Mouse (Mus musculus) embryonic facial prominence, embryonic 14.5 days (tissue): ENCODE results near the gene Rnf180. TPM values are rescaled to one million over a fixed set of nuclear protein-coding genes. Genes with fewer than 3 reads are reported as not detected.

ENCODE experiments used
- ATAC-seq: fragments of 200-750 bp; cut with Nextera tagmentation; 2 replicates; pipeline ENCODE4 v1.8.0; 2017; ENCODE audit warnings: low read depth, moderate number of reproducible peaks, moderate TSS enrichment
- DNase-seq: peaks from one replicate; pipeline ENCODE4 v3.0.0-alpha.2; 2015; ENCODE audit warnings: low spot score
- H3K27ac ChIP-seq: fragments of 300-500 bp; sonication (generic); replicated peaks from 2 replicates; pipeline ENCODE4 v1.5.1; 2014; ENCODE audit warnings: low read depth, mild to moderate bottlenecking, low read length, moderate library complexity
- H3K27me3 ChIP-seq: fragments of 300-500 bp; sonication (generic); replicated peaks from 2 replicates; pipeline ENCODE4 v1.6.1; 2014; ENCODE audit warnings: low read length; ENCODE audit not compliant: control insufficient read depth, insufficient read depth
- H3K36me3 ChIP-seq: fragments of 300-500 bp; sonication (generic); 2 replicates; pipeline ENCODE4 v1.6.1; 2014; ENCODE audit warnings: low read length, mixed read lengths; ENCODE audit not compliant: control insufficient read depth, insufficient read depth
- H3K4me1 ChIP-seq: fragments of 300-500 bp; sonication (generic); 2 replicates; pipeline ENCODE4 v1.6.1; 2014; ENCODE audit warnings: antibody characterized with exemption, low read length; ENCODE audit not compliant: control insufficient read depth, insufficient read depth
- H3K4me2 ChIP-seq: fragments of 300-500 bp; sonication (generic); 2 replicates; pipeline ENCODE4 v1.6.1; 2014; ENCODE audit warnings: low read depth, mild to moderate bottlenecking, low read length, moderate library complexity, mixed read lengths
- H3K4me3 ChIP-seq: fragments of 300-500 bp; sonication (generic); 2 replicates; pipeline ENCODE4 v1.5.1; 2014; ENCODE audit warnings: low read depth, mild to moderate bottlenecking, low read length
- H3K9ac ChIP-seq: fragments of 300-500 bp; sonication (generic); 2 replicates; pipeline ENCODE4 v1.6.1; 2014; ENCODE audit warnings: low read depth, mild to moderate bottlenecking, low read length, moderate library complexity, mixed read lengths
- H3K9me3 ChIP-seq: fragments of 300-500 bp; sonication (generic); 2 replicates; pipeline ENCODE4 v1.6.1; 2016; ENCODE audit warnings: low read length; ENCODE audit not compliant: control insufficient read depth
- WGBS: fragments of 180-500 bp; shearing (Covaris S2); extraction: QIAGEN DNeasy Blood & Tissue Kit; methylation state at CpG from one replicate; pipeline ENCODE4 v1.1.7; 2014; 5-methylcytosine and 5-hydroxymethylcytosine counted together
- polyA plus RNA-seq: library from polyadenylated mRNA; unstranded; fragments of >200 nt; fragmentation: Nextera tagmentation; extraction: Ambion mirVana; gene quantifications from 2 replicates; pipeline ENCODE4 v1.2.1, GENCODE M21; 2014

The Rnf180 gene
- polyA plus RNA-seq, 1 experiment from 2014 or later = 6.1 TPM

- H3K36me3 ChIP-seq = no peaks in the 10 kb centered on the region
- H3K4me2 ChIP-seq = no peak overlapping the region
- no peak overlapping the region for H3K27ac ChIP-seq
- 88% methylated on average over 8 of the region's 8 CpGs for WGBS
- no peaks in the 10 kb centered on the region for H3K4me1 ChIP-seq
- H3K9me3 ChIP-seq = peaks cover 12% of the 10 kb centered on the region
- no peak overlapping the region for H3K4me3 ChIP-seq
- ATAC-seq = no peak
- no peak overlapping the region for H3K9ac ChIP-seq
- no peak for DNase-seq
- H3K27me3 ChIP-seq = no peaks in the 10 kb centered on the region
Observed at GRCm38 (mm10) chr13:105270394-105271094, 24.1 kb downstream of the Rnf180 start.

DNA sequence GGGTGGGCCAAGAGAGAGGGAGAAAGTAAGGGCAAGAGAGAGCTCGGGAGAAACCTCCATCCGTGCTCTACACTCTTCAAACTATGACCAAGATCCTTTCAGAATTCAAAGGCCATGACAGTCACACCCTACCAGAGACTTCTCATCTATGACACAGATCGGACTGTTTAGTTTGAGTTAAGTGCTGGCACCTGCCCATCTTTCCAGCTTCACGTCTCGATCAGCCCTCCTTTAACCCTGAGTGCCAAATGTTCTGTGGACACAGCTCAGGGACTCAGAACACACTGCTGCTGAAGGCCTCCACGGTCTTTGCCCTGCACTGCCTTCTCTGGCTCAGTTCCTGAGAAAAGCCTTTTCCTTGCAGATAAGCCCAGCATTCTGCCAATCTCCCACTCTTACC, 27.2 kb downstream of the Rnf180 start:
- WGBS = 84% methylated on average over 6 of the region's 6 CpGs
- no peaks in the 10 kb centered on the region for H3K27me3 ChIP-seq
- ATAC-seq (no peak), DNase-seq (no peak)
- H3K36me3 ChIP-seq = no peaks in the 10 kb centered on the region
- no peak overlapping the region for H3K4me2 ChIP-seq
- H3K4me1 ChIP-seq = no peaks in the 10 kb centered on the region
- no peak overlapping the region for H3K27ac ChIP-seq
- H3K9ac ChIP-seq = no peak overlapping the region
- H3K4me3 ChIP-seq = no peak overlapping the region
- peaks cover 3% of the 10 kb centered on the region for H3K9me3 ChIP-seq

DNA sequence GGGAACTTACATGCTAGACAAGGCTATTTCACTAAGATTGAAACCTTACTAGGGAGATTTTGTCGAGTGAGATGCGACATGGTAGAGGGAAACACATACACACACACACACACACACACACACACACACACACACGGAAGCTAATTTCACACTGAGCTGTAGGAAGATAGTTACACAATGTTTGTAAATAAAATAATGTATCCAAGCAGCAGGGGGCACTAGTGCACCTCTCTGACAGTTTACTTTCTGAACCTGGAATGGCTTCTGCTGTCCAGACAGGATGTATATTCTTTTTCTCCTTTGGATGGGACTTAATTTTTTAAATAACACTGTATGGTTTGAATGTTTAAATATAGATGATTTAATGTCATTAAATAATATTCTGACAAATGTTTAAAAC, 27.9 kb downstream of the Rnf180 start:
- no peak overlapping the region for H3K4me3 ChIP-seq
- 42% methylated on average over 3 of the region's 3 CpGs for WGBS
- peak; percentile 64 for DNase-seq
- H3K4me2 ChIP-seq = no peak overlapping the region
- ATAC-seq = no peak
- H3K9ac ChIP-seq = no peak overlapping the region
- H3K27ac ChIP-seq = no peak overlapping the region
- no peaks in the 10 kb centered on the region for H3K36me3 ChIP-seq
- H3K27me3 ChIP-seq = no peaks in the 10 kb centered on the region
- no peaks in the 10 kb centered on the region for H3K9me3 ChIP-seq
- no peaks in the 10 kb centered on the region for H3K4me1 ChIP-seq

DNA sequence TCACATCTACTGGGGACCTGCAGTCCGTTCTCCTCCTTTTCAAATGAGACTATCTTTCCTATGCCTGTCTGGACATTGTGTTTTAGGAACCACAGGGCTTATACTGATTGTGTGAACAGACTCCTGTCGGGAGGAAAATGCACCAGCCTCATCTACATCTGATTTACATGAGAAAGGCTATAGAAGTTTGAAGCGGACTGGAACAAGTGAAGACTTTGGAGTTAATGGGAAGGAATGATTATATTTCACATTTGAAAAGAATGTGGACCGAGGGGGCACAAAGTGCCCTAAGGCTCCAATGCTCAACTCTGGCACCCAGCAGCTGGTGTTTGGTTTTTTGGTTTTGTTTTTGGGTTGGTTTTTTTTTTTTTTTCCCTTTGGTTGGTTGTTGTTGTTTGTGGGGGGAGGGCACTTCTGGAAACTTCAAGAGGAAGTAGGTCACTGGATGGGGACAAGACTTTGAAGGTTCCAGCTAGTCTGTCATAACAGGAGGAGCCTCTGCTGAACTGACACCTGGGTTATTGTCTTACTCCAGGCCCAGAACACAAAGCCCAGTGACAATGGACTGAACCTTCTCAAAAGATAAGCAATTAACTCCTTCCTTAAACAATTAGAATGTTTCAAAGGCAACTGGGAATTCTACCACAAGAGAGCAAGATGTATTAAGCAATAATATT, 37.7 kb downstream of the Rnf180 start:
- 65% methylated on average over 4 of the region's 4 CpGs for WGBS
- no peaks in the 10 kb centered on the region for H3K9me3 ChIP-seq
- H3K27ac ChIP-seq = no peak overlapping the region
- no peak overlapping the region for H3K4me3 ChIP-seq
- no peak overlapping the region for H3K9ac ChIP-seq
- H3K4me1 ChIP-seq = no peaks in the 10 kb centered on the region
- no peaks in the 10 kb centered on the region for H3K36me3 ChIP-seq
- ATAC-seq (no peak), DNase-seq (no peak)
- no peak overlapping the region for H3K4me2 ChIP-seq
- no peaks in the 10 kb centered on the region for H3K27me3 ChIP-seq

DNA sequence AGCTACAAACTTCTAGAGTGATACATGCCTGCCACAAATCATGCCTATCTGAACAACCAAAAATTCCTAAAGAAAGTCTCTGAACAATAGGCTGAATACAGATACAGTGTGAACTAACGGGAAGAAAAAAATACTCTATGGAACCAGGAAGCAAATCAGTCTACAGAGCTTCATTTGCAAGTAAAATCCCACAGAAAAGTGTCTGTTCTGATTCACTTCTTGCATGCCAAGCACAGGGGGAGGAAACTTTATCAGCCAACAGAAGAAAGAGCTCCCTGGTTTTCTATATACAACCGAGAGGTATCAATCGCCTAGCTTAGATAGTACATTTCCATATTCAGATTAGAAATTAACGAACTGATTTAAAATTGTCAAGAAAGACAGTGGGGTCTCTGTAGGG, 43.8 kb downstream of the Rnf180 start:
- Histone ChIP-seq H3K27me3 (no peaks in the 10 kb centered on the region), H3K36me3 (no peaks in the 10 kb centered on the region), H3K9me3 (no peaks in the 10 kb centered on the region), H3K27ac (no peak overlapping the region), H3K4me2 (no peak overlapping the region), H3K4me1 (no peaks in the 10 kb centered on the region), H3K4me3 (no peak overlapping the region), H3K9ac (no peak overlapping the region)
- DNase-seq (no peak), ATAC-seq (no peak)
- WGBS = 77% methylated on average over 4 of the region's 4 CpGs

DNA sequence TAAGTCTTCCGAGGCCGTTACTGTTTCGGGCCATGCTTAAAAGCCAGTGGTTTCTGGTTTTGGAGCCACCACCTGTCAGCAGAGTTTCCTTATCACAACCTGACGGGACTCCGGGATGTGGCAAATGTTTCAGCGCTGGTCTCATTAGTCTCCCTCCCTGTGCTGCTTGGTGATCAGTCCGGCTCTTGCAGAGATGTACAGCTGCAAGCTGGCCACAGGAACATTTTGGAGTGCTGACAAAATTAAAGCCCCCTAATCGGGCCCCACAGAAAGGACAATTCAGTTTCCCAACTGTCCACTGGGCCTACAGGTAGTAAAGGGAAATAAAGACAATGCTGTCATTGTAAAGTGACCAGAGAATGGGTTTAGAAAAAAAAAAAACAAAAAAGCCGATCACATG, 44.4 kb downstream of the Rnf180 start:
- ATAC-seq (no peak), DNase-seq (no peak)
- H3K9me3 ChIP-seq = no peaks in the 10 kb centered on the region
- no peak overlapping the region for H3K27ac ChIP-seq
- H3K4me3 ChIP-seq = no peak overlapping the region
- 76% methylated on average over 9 of the region's 9 CpGs for WGBS
- H3K4me1 ChIP-seq = no peaks in the 10 kb centered on the region
- no peak overlapping the region for H3K9ac ChIP-seq
- no peak overlapping the region for H3K4me2 ChIP-seq
- no peaks in the 10 kb centered on the region for H3K27me3 ChIP-seq
- no peaks in the 10 kb centered on the region for H3K36me3 ChIP-seq

DNA sequence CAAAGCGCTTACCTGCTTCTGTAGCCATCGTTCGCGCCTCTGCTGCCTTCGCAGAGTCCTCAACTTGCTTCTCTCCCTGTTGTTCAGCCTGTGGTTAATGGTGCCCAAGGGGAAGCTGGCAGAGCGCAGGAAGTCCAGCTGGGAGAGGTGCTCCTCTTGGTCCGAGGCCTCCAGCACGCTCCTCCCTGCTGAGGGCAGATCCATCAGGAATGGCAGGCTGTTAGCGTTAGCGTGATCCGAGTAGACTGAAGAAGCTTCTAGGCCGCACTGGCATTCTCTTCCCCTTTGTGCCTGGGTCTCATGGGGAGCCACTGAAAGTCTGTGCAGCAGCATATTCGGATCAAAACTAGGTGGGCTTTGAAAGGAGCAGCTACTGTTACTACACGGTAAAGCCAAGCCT, 45.0 kb downstream of the Rnf180 start:
- H3K27ac ChIP-seq = no peak overlapping the region
- no peaks in the 10 kb centered on the region for H3K9me3 ChIP-seq
- no peak overlapping the region for H3K4me3 ChIP-seq
- no peak for ATAC-seq
- no peaks in the 10 kb centered on the region for H3K4me1 ChIP-seq
- no peak overlapping the region for H3K4me2 ChIP-seq
- H3K36me3 ChIP-seq = no peaks in the 10 kb centered on the region
- H3K9ac ChIP-seq = no peak overlapping the region
- no peaks in the 10 kb centered on the region for H3K27me3 ChIP-seq
- WGBS = 85% methylated on average over 14 of the region's 14 CpGs
- DNase-seq = no peak

DNA sequence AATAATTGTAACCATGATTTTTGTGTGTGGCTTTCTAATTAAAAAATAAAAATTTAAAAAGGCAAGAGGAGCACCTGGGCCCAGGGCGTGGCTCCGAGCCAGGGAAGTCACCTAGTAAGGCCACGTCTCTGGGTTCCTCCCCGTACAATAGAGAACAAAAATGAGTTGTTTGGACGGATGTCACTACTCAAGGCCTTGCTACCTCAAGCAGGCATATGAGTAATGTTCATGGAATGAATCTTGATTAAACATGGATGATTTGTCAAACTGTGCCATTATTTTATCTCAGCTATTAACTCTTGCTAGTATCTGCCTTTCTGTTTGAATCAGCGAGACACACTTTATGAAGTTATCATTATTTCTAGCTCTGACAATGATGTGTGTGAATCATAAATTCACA, 46.9 kb downstream of the Rnf180 start:
- ATAC-seq = no peak

DNA sequence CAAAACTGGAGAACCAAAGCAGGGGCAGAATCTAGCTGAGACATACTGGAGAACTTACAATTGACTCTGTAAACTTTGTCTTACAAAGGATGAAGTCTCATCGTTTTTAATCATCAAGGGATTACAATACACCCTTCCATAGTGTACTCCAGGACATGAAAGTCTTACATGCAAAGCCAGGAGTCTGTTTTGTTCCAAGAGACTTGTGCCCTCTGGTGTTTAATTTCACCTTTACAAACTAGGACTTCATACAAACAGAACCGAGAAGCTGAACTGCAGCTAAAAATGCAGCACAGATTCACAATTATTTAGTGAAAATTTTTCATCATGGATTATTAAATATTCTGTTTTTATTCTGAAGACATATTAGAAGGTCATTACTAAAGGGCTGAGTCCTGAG, 53.8 kb downstream of the Rnf180 start:
- Histone ChIP-seq H3K27me3 (no peaks in the 10 kb centered on the region), H3K27ac (no peak overlapping the region), H3K9me3 (no peaks in the 10 kb centered on the region), H3K9ac (no peak overlapping the region), H3K4me3 (no peak overlapping the region), H3K36me3 (no peaks in the 10 kb centered on the region), H3K4me1 (no peaks in the 10 kb centered on the region), H3K4me2 (no peak overlapping the region)
- 70% methylated on average over 2 of the region's 2 CpGs for WGBS
- ATAC-seq (no peak), DNase-seq (no peak)

More for the DNA sequence above, 46.9 kb downstream of the Rnf180 start:
- no peaks in the 10 kb centered on the region for H3K27me3 ChIP-seq
- H3K4me3 ChIP-seq = no peak overlapping the region
- H3K4me1 ChIP-seq = no peaks in the 10 kb centered on the region
- WGBS = 91% methylated on average over 6 of the region's 6 CpGs
- no peak for DNase-seq
- H3K27ac ChIP-seq = no peak overlapping the region
- no peaks in the 10 kb centered on the region for H3K9me3 ChIP-seq
- H3K4me2 ChIP-seq = no peak overlapping the region
- no peaks in the 10 kb centered on the region for H3K36me3 ChIP-seq
- no peak overlapping the region for H3K9ac ChIP-seq
